Mouse (Mus musculus) kidney, postnatal 0 days (tissue): Measurements from ENCODE around the gene Slc39a8. TPM values are rescaled to one million over a fixed set of nuclear protein-coding genes. Genes with fewer than 3 reads are reported as not detected.

Experiments used
- ATAC-seq: fragments of 200-750 bp; cut with Nextera tagmentation; replicated peaks from 2 replicates; pipeline ENCODE4 v1.8.0; 2017; ENCODE audit warnings: low read depth, moderate number of reproducible peaks, moderate TSS enrichment, moderate library complexity; ENCODE audit not compliant: low FRiP score
- DNase-seq: peaks from one replicate; pipeline ENCODE4 v3.0.0-alpha.2; 2016; ENCODE audit warnings: low spot score
- H3K27ac ChIP-seq: fragments of 300-500 bp; sonication (generic); 2 replicates; pipeline ENCODE4 v1.5.1; 2014; ENCODE audit warnings: mild to moderate bottlenecking
- H3K27me3 ChIP-seq: fragments of 300-500 bp; sonication (generic); 2 replicates; pipeline ENCODE4 v1.6.1; 2014; ENCODE audit warnings: low read length, mixed read lengths; ENCODE audit not compliant: insufficient read depth
- H3K36me3 ChIP-seq: fragments of 300-500 bp; sonication (generic); 2 replicates; pipeline ENCODE4 v1.6.1; 2014; ENCODE audit warnings: low read length, mixed read lengths; ENCODE audit not compliant: insufficient read depth
- H3K4me1 ChIP-seq: fragments of 300-500 bp; sonication (generic); replicated peaks from 2 replicates; pipeline ENCODE4 v1.6.1; 2014; ENCODE audit warnings: antibody characterized with exemption, low read length, mixed read lengths; ENCODE audit not compliant: insufficient read depth
- H3K4me2 ChIP-seq: fragments of 300-500 bp; sonication (generic); 2 replicates; pipeline ENCODE4 v1.6.1; 2014; ENCODE audit warnings: mild to moderate bottlenecking, low read length, moderate library complexity, mixed read lengths
- H3K4me3 ChIP-seq: fragments of 300-500 bp; sonication (generic); replicated peaks from 2 replicates; pipeline ENCODE4 v1.5.1; 2014; ENCODE audit warnings: low read depth, low read length
- H3K9ac ChIP-seq: fragments of 300-500 bp; sonication (generic); 2 replicates; pipeline ENCODE4 v1.6.1; 2014; ENCODE audit warnings: low read depth, low read length
- H3K9me3 ChIP-seq: fragments of 300-500 bp; sonication (generic); replicated peaks from 2 replicates; pipeline ENCODE4 v1.6.1; 2016; ENCODE audit warnings: low read length, inconsistent platforms, mixed read lengths
- CTCF ChIP-seq: IDR thresholded peaks from 2 replicates; pipeline ENCODE4 v1.5.1; 2016; ENCODE audit warnings: antibody characterized with exemption, low read depth, mild to moderate bottlenecking, moderate library complexity
- WGBS: fragments of 180-500 bp; shearing (Covaris S2); extraction: QIAGEN DNeasy Blood & Tissue Kit; methylation state at CpG from one replicate; pipeline ENCODE4 v1.1.7; 2014; 5-methylcytosine and 5-hydroxymethylcytosine counted together
- polyA plus RNA-seq: library from polyadenylated mRNA; unstranded; fragments of >200 nt; fragmentation: Nextera tagmentation; extraction: Ambion mirVana; gene quantifications from 2 replicates; pipeline ENCODE4 v1.2.1, GENCODE M21; 2015

The Slc39a8 gene
- polyA plus RNA-seq, 1 experiment from 2014 or later, result 25.0 TPM

GRCm38 (mm10) chr3:135854298-135854984, 29.4 kb downstream of the Slc39a8 start:
- DNase-seq (no peak), ATAC-seq (no peak)
- H3K4me1 ChIP-seq, result no peaks in the 10 kb centered on the region
- no peaks in the 10 kb centered on the region for H3K9me3 ChIP-seq
- H3K27me3 ChIP-seq, result no peaks in the 10 kb centered on the region
- 77% methylated on average over 14 of the region's 14 CpGs for WGBS
- H3K9ac ChIP-seq, result no peak overlapping the region
- no peak overlapping the region for H3K4me3 ChIP-seq
- no peak overlapping the region for H3K4me2 ChIP-seq
- TF ChIP-seq CTCF, result no peak
- no peak overlapping the region for H3K27ac ChIP-seq
- H3K36me3 ChIP-seq, result no peaks in the 10 kb centered on the region

GRCm38 (mm10) chr3:135854985-135855340, 29.9 kb downstream of the Slc39a8 start:
- H3K36me3 ChIP-seq, result no peaks in the 10 kb centered on the region
- ATAC-seq (no peak), DNase-seq (no peak)
- WGBS, result 84% methylated on average over 6 of the region's 6 CpGs
- no peak overlapping the region for H3K9ac ChIP-seq
- H3K4me2 ChIP-seq, result no peak overlapping the region
- no peak overlapping the region for H3K4me3 ChIP-seq
- no peak for TF ChIP-seq CTCF
- no peaks in the 10 kb centered on the region for H3K4me1 ChIP-seq
- H3K9me3 ChIP-seq, result no peaks in the 10 kb centered on the region
- H3K27me3 ChIP-seq, result no peaks in the 10 kb centered on the region
- H3K27ac ChIP-seq, result no peak overlapping the region

- no peaks in the 10 kb centered on the region for H3K36me3 ChIP-seq
- DNase-seq (no peak), ATAC-seq (no peak)
- H3K4me2 ChIP-seq, result no peak overlapping the region
- no peak overlapping the region for H3K9ac ChIP-seq
- no peak for TF ChIP-seq CTCF
- H3K4me3 ChIP-seq, result no peak overlapping the region
- WGBS, result 34% methylated on average over 1 of the region's 1 CpGs
- no peak overlapping the region for H3K27ac ChIP-seq
- H3K4me1 ChIP-seq, result no peaks in the 10 kb centered on the region
- H3K27me3 ChIP-seq, result no peaks in the 10 kb centered on the region
- H3K9me3 ChIP-seq, result no peaks in the 10 kb centered on the region
These were observed 31.2 kb downstream of the Slc39a8 start for GRCm38 (mm10) chr3:135856303-135856702.

GRCm38 (mm10) chr3:135857134-135857533, 32.1 kb downstream of the Slc39a8 start:
- Histone ChIP-seq H3K4me3 (no peak overlapping the region), H3K27me3 (no peaks in the 10 kb centered on the region), H3K9ac (no peak overlapping the region), H3K9me3 (no peaks in the 10 kb centered on the region), H3K27ac (no peak overlapping the region), H3K4me1 (no peaks in the 10 kb centered on the region), H3K4me2 (no peak overlapping the region), H3K36me3 (no peaks in the 10 kb centered on the region)
- DNase-seq (peak; percentile 67), ATAC-seq (no peak)
- 29% methylated on average over 5 of the region's 5 CpGs for WGBS
- TF ChIP-seq CTCF, result no peak

GRCm38 (mm10) chr3:135859431-135859830, 34.4 kb downstream of the Slc39a8 start:
- H3K27me3 ChIP-seq, result no peaks in the 10 kb centered on the region
- no peak for DNase-seq
- WGBS, result 93% methylated on average over 5 of the region's 5 CpGs

GRCm38 (mm10) chr3:135862804-135863203, 37.7 kb downstream of the Slc39a8 start:
- peak; percentile 43; the same call in 1 of the 2 replicates for ATAC-seq
- Histone ChIP-seq H3K27ac (no peak overlapping the region), H3K9ac (no peak overlapping the region), H3K36me3 (no peaks in the 10 kb centered on the region), H3K4me2 (no peak overlapping the region), H3K9me3 (no peaks in the 10 kb centered on the region), H3K4me1 (no peaks in the 10 kb centered on the region), H3K4me3 (no peak overlapping the region), H3K27me3 (no peaks in the 10 kb centered on the region)
- peak; percentile 85 for DNase-seq
- peak; percentile 80 for TF ChIP-seq CTCF
- 53% methylated on average over 9 of the region's 9 CpGs for WGBS

More at GRCm38 (mm10) chr3:135859431-135859830, 34.4 kb downstream of the Slc39a8 start:
- ATAC-seq, result no peak
- Histone ChIP-seq H3K9me3 (no peaks in the 10 kb centered on the region), H3K27ac (no peak overlapping the region), H3K9ac (no peak overlapping the region), H3K4me1 (no peaks in the 10 kb centered on the region), H3K4me2 (no peak overlapping the region), H3K4me3 (no peak overlapping the region), H3K36me3 (no peaks in the 10 kb centered on the region)
- no peak for TF ChIP-seq CTCF

GRCm38 (mm10) chr3:135869041-135869440, 44.0 kb downstream of the Slc39a8 start:
- WGBS, result 68% methylated on average over 4 of the region's 4 CpGs
- Histone ChIP-seq H3K27ac (no peak overlapping the region), H3K4me3 (no peak overlapping the region), H3K9ac (no peak overlapping the region), H3K27me3 (no peaks in the 10 kb centered on the region), H3K4me1 (no peaks in the 10 kb centered on the region), H3K36me3 (no peaks in the 10 kb centered on the region), H3K4me2 (no peak overlapping the region), H3K9me3 (no peaks in the 10 kb centered on the region)
- no peak for TF ChIP-seq CTCF
- ATAC-seq, result no peak
- no peak for DNase-seq
